Mouse (Mus musculus): ENCODE results near the gene Cacna1e.

DNA sequence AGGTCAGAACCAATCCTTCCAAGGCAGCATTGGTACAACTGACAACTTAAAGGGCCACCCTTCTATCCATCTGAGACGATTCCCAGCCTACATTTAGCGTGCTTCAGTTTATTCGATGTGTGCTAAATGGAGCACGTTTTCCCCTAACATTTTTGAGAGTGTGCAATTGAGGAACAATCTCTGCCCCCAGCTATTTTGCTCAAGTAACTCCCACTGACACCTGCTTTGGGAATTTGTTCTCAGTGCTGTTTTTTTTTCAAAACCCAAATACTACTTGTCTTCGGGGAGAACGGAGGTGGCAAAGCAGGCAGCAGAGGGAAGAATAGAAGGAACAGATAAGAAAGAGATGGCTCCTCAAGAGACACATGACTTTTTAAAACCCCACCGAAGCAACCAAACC, 456.0 kb downstream of the Cacna1e start:
- no peak for TF ChIP-seq CTCF (IDR thresholded peaks at IDR 0.05; ENCODE audit: borderline replicate concordance, extremely low read depth, insufficient read depth, insufficient read length)
- no peak for TF ChIP-seq POLR2A (IDR thresholded peaks at IDR 0.05; ENCODE audit: borderline replicate concordance, extremely low read depth, insufficient read depth, insufficient read length, poor library complexity, severe bottlenecking)

Data from brain, embryonic 14.5 days (tissue).